Mouse (Mus musculus): ENCODE measurements around the gene Fhit. TPM values are rescaled to one million over a fixed set of nuclear protein-coding genes. Genes with fewer than 3 reads are reported as not detected.

The Fhit gene
- polyA plus RNA-seq, 1 experiment from 2014 or later = 7.6 TPM

DNA sequence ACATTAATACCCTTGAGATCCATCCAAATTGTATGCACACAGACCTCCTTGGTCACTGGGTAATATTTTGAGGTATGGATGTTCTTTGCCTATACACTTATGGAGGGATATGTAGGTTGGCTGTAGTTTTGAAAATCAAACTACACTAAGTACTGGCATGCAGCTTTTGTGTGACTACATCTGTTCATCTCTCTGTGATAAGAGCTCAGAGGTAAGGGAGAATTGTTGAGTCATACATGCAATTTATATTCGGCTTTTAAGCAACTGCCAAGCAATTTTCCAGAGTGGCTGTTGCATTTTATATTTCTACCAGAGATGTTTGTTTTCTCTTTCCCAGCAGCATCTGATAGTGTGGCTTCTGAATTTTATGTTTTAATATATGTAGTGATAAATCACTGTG lies 1374.4 kb downstream of the Fhit start:
- H3K9ac ChIP-seq (replicated peaks; ENCODE audit: low read depth, low read length) = no peak overlapping the region
- WGBS = 67% methylated on average over 1 of the region's 1 CpGs
- no peaks in the 10 kb centered on the region for H3K36me3 ChIP-seq (ENCODE audit: control insufficient read depth, insufficient read depth)

GRCm38 (mm10) chr14:9785861-9786260 lies 1376.0 kb downstream of the Fhit start:
- H3K27ac ChIP-seq (ENCODE audit: low read length) = no peak overlapping the region
- no peaks in the 10 kb centered on the region for H3K27me3 ChIP-seq (replicated peaks; ENCODE audit: control insufficient read depth, insufficient read depth, low read length)
- H3K9ac ChIP-seq (replicated peaks; ENCODE audit: low read depth, low read length) = no peak overlapping the region
- no peaks in the 10 kb centered on the region for H3K4me1 ChIP-seq (replicated peaks; ENCODE audit: control insufficient read depth, insufficient read depth, low read length)
- no peak overlapping the region for H3K4me3 ChIP-seq (replicated peaks; ENCODE audit: low read length)
- H3K4me2 ChIP-seq (ENCODE audit: low read length) = no peak overlapping the region
- ATAC-seq = no peak
- WGBS = 66% methylated on average over 1 of the region's 1 CpGs
- H3K9me3 ChIP-seq (ENCODE audit: control insufficient read depth, low read length) = no peaks in the 10 kb centered on the region
- no peaks in the 10 kb centered on the region for H3K36me3 ChIP-seq (ENCODE audit: control insufficient read depth, insufficient read depth)

More for the DNA sequence above, 1374.4 kb downstream of the Fhit start:
- H3K4me3 ChIP-seq (replicated peaks; ENCODE audit: low read length) = no peak overlapping the region
- no peak overlapping the region for H3K4me2 ChIP-seq (ENCODE audit: low read length)
- no peak overlapping the region for H3K27ac ChIP-seq (ENCODE audit: low read length)
- H3K27me3 ChIP-seq (replicated peaks; ENCODE audit: control insufficient read depth, insufficient read depth, low read length) = no peaks in the 10 kb centered on the region
- H3K4me1 ChIP-seq (replicated peaks; ENCODE audit: control insufficient read depth, insufficient read depth, low read length) = no peaks in the 10 kb centered on the region
- H3K9me3 ChIP-seq (ENCODE audit: control insufficient read depth, low read length) = no peaks in the 10 kb centered on the region
- ATAC-seq = no peak

DNA sequence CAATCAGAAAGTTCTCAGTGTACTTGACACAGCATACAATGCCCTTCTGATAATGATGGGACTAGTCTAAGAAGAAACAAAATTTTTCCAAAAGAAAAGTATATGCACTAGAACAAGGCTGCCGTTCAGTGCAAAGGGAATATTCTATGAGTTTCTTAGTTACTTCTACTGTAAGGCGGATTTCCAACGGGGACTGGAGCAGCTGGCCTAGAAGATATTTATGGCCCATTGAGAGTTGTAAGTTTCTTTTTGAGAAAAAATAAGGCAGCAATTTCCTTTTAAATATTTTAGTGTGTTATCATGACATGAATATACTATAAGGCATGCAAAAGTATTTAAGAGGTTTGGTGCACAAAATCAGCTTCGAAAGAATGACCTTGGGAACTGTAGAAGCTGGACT lies 1410.5 kb downstream of the Fhit start:
- Histone ChIP-seq H3K9ac (replicated peaks; ENCODE audit: low read depth, low read length) (no peak overlapping the region), H3K36me3 (ENCODE audit: control insufficient read depth, insufficient read depth) (no peaks in the 10 kb centered on the region), H3K27ac (ENCODE audit: low read length) (no peak overlapping the region), H3K27me3 (replicated peaks; ENCODE audit: control insufficient read depth, insufficient read depth, low read length) (no peaks in the 10 kb centered on the region), H3K4me1 (replicated peaks; ENCODE audit: control insufficient read depth, insufficient read depth, low read length) (no peaks in the 10 kb centered on the region), H3K4me3 (replicated peaks; ENCODE audit: low read length) (no peak overlapping the region), H3K9me3 (ENCODE audit: control insufficient read depth, low read length) (no peaks in the 10 kb centered on the region), H3K4me2 (ENCODE audit: low read length) (no peak overlapping the region)
- WGBS = 93% methylated on average over 4 of the region's 4 CpGs
- ATAC-seq = no peak

DNA sequence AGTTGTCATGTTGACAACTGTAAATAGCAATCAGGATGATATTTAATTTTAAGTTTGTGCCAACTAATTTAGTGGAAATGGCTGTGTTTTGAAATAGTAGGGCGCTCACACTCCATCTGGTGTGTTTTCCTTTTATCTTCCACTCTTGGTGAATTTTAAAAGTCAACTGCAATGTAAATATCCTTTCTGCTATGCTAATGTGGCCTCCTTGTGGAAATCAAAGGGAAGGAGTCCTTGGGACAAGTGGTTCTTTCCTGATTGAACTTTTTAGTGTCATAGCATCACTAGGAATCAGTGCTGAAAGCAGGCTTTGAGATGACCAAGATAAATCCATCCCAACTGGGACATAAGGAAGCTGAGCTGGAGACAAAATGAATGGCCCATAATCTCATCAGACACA lies 1413.1 kb downstream of the Fhit start:
- H3K36me3 ChIP-seq (ENCODE audit: control insufficient read depth, insufficient read depth) = no peaks in the 10 kb centered on the region
- no peak overlapping the region for H3K9ac ChIP-seq (replicated peaks; ENCODE audit: low read depth, low read length)
- H3K27ac ChIP-seq (ENCODE audit: low read length) = no peak overlapping the region
- 62% methylated on average over 1 of the region's 1 CpGs for WGBS
- no peak overlapping the region for H3K4me3 ChIP-seq (replicated peaks; ENCODE audit: low read length)
- no peaks in the 10 kb centered on the region for H3K4me1 ChIP-seq (replicated peaks; ENCODE audit: control insufficient read depth, insufficient read depth, low read length)
- ATAC-seq = no peak
- no peak overlapping the region for H3K4me2 ChIP-seq (ENCODE audit: low read length)
- no peaks in the 10 kb centered on the region for H3K9me3 ChIP-seq (ENCODE audit: control insufficient read depth, low read length)
- no peaks in the 10 kb centered on the region for H3K27me3 ChIP-seq (replicated peaks; ENCODE audit: control insufficient read depth, insufficient read depth, low read length)

DNA sequence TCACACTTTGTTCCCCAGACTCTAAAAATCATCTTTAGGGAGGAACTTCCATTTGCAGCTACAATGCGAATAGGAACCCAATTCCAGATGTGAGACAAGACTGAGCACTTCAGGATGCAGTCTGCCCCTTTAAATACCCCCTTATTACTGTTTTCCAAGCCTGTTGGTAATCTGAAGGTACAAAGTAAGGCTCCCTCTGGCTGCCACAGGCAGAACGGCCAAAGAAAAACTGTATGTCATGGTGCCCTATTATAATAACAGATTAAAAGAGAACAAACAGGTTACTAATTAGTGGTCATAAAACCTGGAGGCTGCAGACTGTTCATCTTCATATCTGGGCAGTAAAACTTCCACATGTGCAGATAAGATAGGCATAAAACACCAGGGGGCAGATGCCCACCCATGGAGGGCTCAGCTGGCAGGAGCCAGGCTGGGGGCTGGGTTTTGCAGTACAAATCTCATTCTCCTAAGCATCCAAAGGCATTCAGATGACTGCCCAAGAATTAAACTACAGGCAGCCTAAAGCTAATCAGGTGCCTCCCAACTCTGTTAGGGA lies 1439.8 kb downstream of the Fhit start:
- Histone ChIP-seq H3K36me3 (ENCODE audit: control insufficient read depth, insufficient read depth) (no peaks in the 10 kb centered on the region), H3K4me2 (ENCODE audit: low read length) (no peak overlapping the region), H3K27me3 (replicated peaks; ENCODE audit: control insufficient read depth, insufficient read depth, low read length) (no peaks in the 10 kb centered on the region), H3K4me1 (replicated peaks; ENCODE audit: control insufficient read depth, insufficient read depth, low read length) (no peaks in the 10 kb centered on the region), H3K9me3 (ENCODE audit: control insufficient read depth, low read length) (no peaks in the 10 kb centered on the region), H3K27ac (ENCODE audit: low read length) (no peak overlapping the region), H3K9ac (replicated peaks; ENCODE audit: low read depth, low read length) (no peak overlapping the region), H3K4me3 (replicated peaks; ENCODE audit: low read length) (no peak overlapping the region)
- 53% methylated on average over 2 of the region's 2 CpGs for WGBS
- no peak for ATAC-seq

DNA sequence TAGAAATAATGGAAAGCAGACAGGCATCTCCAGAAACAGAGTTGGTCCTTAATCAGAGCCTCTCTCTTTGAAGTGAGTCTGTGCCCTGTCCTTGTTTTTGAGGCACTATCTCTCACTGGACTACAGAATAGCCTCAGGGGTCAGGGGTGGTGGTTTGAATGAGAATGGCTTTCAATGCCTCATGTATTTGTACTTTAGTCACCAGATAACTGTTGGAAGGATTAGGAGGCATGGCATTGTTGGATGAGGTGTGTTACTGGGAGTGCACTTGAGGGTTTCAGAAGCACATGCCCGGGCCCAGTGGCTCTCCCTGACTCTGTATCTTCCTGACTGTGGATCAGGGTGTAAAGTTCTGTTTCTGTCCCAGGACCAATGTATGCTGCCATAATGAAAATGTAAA lies 1463.2 kb downstream of the Fhit start:
- WGBS = 80% methylated on average over 1 of the region's 1 CpGs
- H3K4me1 ChIP-seq (replicated peaks; ENCODE audit: control insufficient read depth, insufficient read depth, low read length) = no peaks in the 10 kb centered on the region
- H3K27ac ChIP-seq (ENCODE audit: low read length) = no peak overlapping the region
- H3K9ac ChIP-seq (replicated peaks; ENCODE audit: low read depth, low read length) = no peak overlapping the region
- H3K4me2 ChIP-seq (ENCODE audit: low read length) = no peak overlapping the region
- no peak overlapping the region for H3K4me3 ChIP-seq (replicated peaks; ENCODE audit: low read length)
- no peaks in the 10 kb centered on the region for H3K36me3 ChIP-seq (ENCODE audit: control insufficient read depth, insufficient read depth)
- H3K9me3 ChIP-seq (ENCODE audit: control insufficient read depth, low read length) = no peaks in the 10 kb centered on the region
- ATAC-seq = no peak
- H3K27me3 ChIP-seq (replicated peaks; ENCODE audit: control insufficient read depth, insufficient read depth, low read length) = no peaks in the 10 kb centered on the region

- 89% methylated on average over 3 of the region's 3 CpGs for WGBS
- Histone ChIP-seq H3K27ac (ENCODE audit: low read length) (no peak overlapping the region), H3K4me3 (replicated peaks; ENCODE audit: low read length) (no peak overlapping the region), H3K9ac (replicated peaks; ENCODE audit: low read depth, low read length) (no peak overlapping the region), H3K27me3 (replicated peaks; ENCODE audit: control insufficient read depth, insufficient read depth, low read length) (no peaks in the 10 kb centered on the region), H3K4me2 (ENCODE audit: low read length) (no peak overlapping the region), H3K36me3 (ENCODE audit: control insufficient read depth, insufficient read depth) (no peaks in the 10 kb centered on the region), H3K4me1 (replicated peaks; ENCODE audit: control insufficient read depth, insufficient read depth, low read length) (no peaks in the 10 kb centered on the region), H3K9me3 (ENCODE audit: control insufficient read depth, low read length) (no peaks in the 10 kb centered on the region)
- ATAC-seq = no peak
These were observed 1464.7 kb downstream of the Fhit start for GRCm38 (mm10) chr14:9697101-9697500.

DNA sequence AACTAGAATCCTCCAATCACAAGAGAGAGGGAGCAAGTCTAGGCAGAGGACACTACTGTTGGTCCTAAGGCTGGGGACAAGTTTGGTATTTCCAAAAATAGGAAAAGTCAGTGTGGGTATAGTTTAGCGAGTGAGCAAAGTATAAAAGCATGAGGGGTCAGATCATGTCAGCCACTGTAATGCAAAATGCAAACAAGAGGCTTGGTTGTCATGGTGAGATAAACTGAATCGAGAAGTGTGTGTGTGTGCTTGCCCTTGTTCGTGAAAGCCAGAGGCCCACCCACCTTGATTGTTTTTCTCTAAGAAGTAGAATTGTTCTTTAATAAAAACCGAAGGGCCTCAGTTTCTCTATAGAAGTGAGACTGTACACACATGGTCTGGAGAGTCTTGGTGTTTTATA lies 1465.8 kb downstream of the Fhit start:
- H3K9ac ChIP-seq (replicated peaks; ENCODE audit: low read depth, low read length) = no peak overlapping the region
- WGBS = 9% methylated on average over 4 of the region's 4 CpGs
- no peaks in the 10 kb centered on the region for H3K36me3 ChIP-seq (ENCODE audit: control insufficient read depth, insufficient read depth)
- no peak for ATAC-seq
- no peak overlapping the region for H3K27ac ChIP-seq (ENCODE audit: low read length)
- H3K9me3 ChIP-seq (ENCODE audit: control insufficient read depth, low read length) = no peaks in the 10 kb centered on the region
- no peak overlapping the region for H3K4me2 ChIP-seq (ENCODE audit: low read length)
- no peaks in the 10 kb centered on the region for H3K27me3 ChIP-seq (replicated peaks; ENCODE audit: control insufficient read depth, insufficient read depth, low read length)
- no peak overlapping the region for H3K4me3 ChIP-seq (replicated peaks; ENCODE audit: low read length)
- no peaks in the 10 kb centered on the region for H3K4me1 ChIP-seq (replicated peaks; ENCODE audit: control insufficient read depth, insufficient read depth, low read length)

GRCm38 (mm10) chr14:9695217-9695690 lies 1466.6 kb downstream of the Fhit start:
- WGBS = 8% methylated on average over 4 of the region's 4 CpGs

DNA sequence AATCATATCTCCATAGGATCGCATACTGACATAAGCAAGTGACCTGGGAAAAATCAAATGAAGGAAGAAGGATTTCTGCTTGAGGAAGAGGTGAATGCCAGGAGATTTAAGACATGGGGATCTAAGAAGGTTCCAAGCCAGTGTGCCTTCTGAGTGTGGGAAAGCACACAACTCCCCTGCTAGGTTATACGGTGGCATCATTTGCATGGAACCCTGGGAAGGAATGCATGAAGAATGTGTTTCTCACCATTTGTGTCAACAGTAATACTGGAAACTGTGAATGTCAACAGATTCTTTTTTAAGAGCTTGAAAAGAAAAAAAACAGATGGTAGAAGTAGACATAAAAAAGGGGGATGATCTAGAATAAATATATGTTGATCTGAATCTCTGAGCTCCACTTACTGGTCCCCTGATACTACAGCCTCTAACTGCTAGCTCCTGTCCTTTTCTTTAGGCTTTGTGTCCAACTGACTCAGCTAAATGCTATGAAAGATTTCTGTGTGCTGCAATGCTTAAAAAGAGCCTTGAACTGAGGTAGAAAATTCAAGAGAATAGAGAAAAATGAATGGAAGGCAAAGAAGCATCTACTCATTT lies 1473.1 kb downstream of the Fhit start:
- H3K4me3 ChIP-seq (replicated peaks; ENCODE audit: low read length) = no peak overlapping the region
- H3K27ac ChIP-seq (ENCODE audit: low read length) = no peak overlapping the region
- 77% methylated on average over 2 of the region's 2 CpGs for whole genome bisulfite sequencing
- no peaks in the 10 kb centered on the region for H3K36me3 ChIP-seq (ENCODE audit: control insufficient read depth, insufficient read depth)
- no peak overlapping the region for H3K9ac ChIP-seq (replicated peaks; ENCODE audit: low read depth, low read length)
- H3K9me3 ChIP-seq (ENCODE audit: control insufficient read depth, low read length) = no peaks in the 10 kb centered on the region
- no peaks in the 10 kb centered on the region for H3K27me3 ChIP-seq (replicated peaks; ENCODE audit: control insufficient read depth, insufficient read depth, low read length)
- ATAC-seq = no peak
- H3K4me1 ChIP-seq (replicated peaks; ENCODE audit: control insufficient read depth, insufficient read depth, low read length) = no peaks in the 10 kb centered on the region
- no peak overlapping the region for H3K4me2 ChIP-seq (ENCODE audit: low read length)

More at GRCm38 (mm10) chr14:9695217-9695690, 1466.6 kb downstream of the Fhit start:
- Histone ChIP-seq H3K4me2 (ENCODE audit: low read length) (no peak overlapping the region), H3K27me3 (replicated peaks; ENCODE audit: control insufficient read depth, insufficient read depth, low read length) (no peaks in the 10 kb centered on the region), H3K9me3 (ENCODE audit: control insufficient read depth, low read length) (no peaks in the 10 kb centered on the region), H3K4me1 (replicated peaks; ENCODE audit: control insufficient read depth, insufficient read depth, low read length) (no peaks in the 10 kb centered on the region), H3K4me3 (replicated peaks; ENCODE audit: low read length) (no peak overlapping the region), H3K27ac (ENCODE audit: low read length) (no peak overlapping the region), H3K36me3 (ENCODE audit: control insufficient read depth, insufficient read depth) (no peaks in the 10 kb centered on the region), H3K9ac (replicated peaks; ENCODE audit: low read depth, low read length) (no peak overlapping the region)
- no peak for ATAC-seq

All from forebrain, embryonic 16.5 days (tissue).